Mouse (Mus musculus) G1E (cell line): ENCODE results near the gene Dapk1.

Experiments used
- CTCF ChIP-seq: IDR thresholded peaks from 2 replicates; pipeline ENCODE4 v1.5.1; 2012; ENCODE audit warnings: low read depth, low read length, inconsistent platforms, mixed read lengths
- POLR2AphosphoS5 ChIP-seq: IDR thresholded peaks from 2 replicates; pipeline ENCODE4 v1.6.1; 2012; ENCODE audit warnings: low read depth, low read length, inconsistent platforms; ENCODE audit not compliant: insufficient replicate concordance

- TF ChIP-seq CTCF (no peak), POLR2AphosphoS5 (no peak)
These were observed 16.5 kb downstream of the Dapk1 start for GRCm38 (mm10) chr13:60618287-60618686.
